Mouse (Mus musculus) spleen, adult 2 months (tissue): Measurements from ENCODE around the gene Arl2bp.

Source experiments
- CTCF ChIP-seq: fragments of 200-500 bp; IDR thresholded peaks from 2 replicates; pipeline ENCODE4 v1.5.1; 2011; ENCODE audit warnings: mild to moderate bottlenecking, inconsistent platforms; ENCODE audit not compliant: insufficient read depth, insufficient read length, insufficient replicate concordance; ENCODE audit errors: extremely low read depth
- POLR2A ChIP-seq: fragments of 200-500 bp; IDR thresholded peaks from 2 replicates; pipeline ENCODE4 v1.6.1; 2011; ENCODE audit warnings: low read depth, low read length, inconsistent platforms

DNA sequence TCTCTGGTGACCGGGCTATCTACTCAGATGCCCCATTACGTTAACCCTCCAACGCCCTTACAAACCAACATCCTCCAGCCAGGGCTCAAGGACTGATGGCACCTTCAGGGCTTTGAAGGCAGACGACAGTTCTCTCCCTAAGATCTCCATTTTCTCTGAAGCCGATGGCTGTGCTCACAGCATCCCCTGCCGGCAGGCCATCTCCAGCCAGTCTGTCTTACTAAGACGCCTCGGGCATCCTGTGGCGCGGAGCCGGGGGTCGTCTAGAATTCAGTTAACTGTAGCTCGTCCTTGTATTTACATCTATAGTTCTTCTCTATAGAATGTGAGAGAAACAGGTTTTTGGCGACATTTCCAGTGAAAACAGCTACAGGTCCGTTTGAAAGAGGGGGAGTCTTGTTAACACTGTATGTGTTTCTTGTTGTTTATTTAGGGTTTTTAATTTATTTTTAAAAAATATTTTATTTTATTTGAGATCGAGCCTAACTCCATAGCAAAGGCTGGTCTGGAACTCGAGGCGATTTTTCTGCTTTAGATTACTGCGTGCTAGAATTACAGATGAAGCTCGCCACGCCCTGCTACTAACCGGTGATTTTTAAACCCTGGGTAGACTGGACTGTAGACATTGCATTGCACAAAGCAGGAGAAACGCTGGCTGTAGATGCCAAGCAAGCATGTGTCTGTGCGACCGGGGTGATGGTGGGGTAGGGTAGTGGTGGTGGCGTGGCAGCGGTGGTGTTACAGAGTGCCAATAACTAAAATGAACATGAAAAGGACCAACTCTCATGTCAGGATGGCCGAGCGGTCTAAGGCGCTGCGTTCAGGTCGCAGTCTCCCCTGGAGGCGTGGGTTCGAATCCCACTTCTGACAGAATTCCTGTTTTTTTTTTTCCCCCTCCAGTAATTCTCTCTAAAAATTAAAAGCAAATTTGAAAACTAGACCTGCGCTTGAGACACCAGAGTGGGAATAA, 36.7 kb downstream of the Arl2bp start:
- TF ChIP-seq POLR2A (no peak), CTCF (peak; percentile 81; the same call in 1 of the 2 replicates)
